Mouse (Mus musculus): ENCODE data around the gene Cd200r3.

The Cd200r3 gene

DNA sequence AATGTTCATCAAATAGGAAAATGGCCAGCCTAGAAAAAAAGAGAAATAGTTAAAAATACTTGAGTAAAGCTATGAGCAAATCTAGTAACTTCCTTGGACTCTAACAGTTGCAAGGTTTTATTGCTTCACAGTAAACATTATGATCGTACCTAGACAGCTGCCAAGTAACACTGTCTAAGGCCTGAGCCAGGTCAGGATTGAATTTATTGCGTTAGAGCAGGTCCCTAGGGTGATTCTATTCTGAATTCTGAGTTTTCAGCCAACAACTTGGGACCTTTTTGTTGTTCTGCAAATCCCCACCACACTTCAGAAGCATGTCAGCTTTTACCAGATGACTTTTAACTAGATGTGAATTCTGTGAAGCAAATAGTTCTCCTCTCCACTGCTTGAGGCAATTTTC is 87.3 kb downstream of the Cd200r3 start:
- DNase-seq (ENCODE audit: low spot score): no peak

All from layer of hippocampus, adult 9-10 months (tissue).